Mouse (Mus musculus) liver, embryonic 15.5 days (tissue): Measurements from ENCODE around the gene Parp3. TPM values are rescaled to one million over a fixed set of nuclear protein-coding genes. Genes with fewer than 3 reads are reported as not detected.

Source experiments
- ATAC-seq: fragments of 200-750 bp; cut with Nextera tagmentation; 2 replicates; pipeline ENCODE4 v1.8.0; 2017; ENCODE audit warnings: moderate number of reproducible peaks, mild to moderate bottlenecking, moderate library complexity; ENCODE audit not compliant: insufficient read depth
- H3K27ac ChIP-seq: fragments of 300-500 bp; sonication (generic); replicated peaks from 2 replicates; pipeline ENCODE4 v1.5.1; 2015; ENCODE audit warnings: mild to moderate bottlenecking, inconsistent platforms
- H3K27me3 ChIP-seq: fragments of 300-500 bp; sonication (generic); 2 replicates; pipeline ENCODE4 v1.6.1; 2015; ENCODE audit warnings: mild to moderate bottlenecking, inconsistent platforms
- H3K36me3 ChIP-seq: fragments of 300-500 bp; sonication (generic); replicated peaks from 2 replicates; pipeline ENCODE4 v1.6.1; 2015; ENCODE audit warnings: moderate library complexity, mild to moderate bottlenecking, inconsistent platforms
- H3K4me1 ChIP-seq: fragments of 300-500 bp; sonication (generic); replicated peaks from 2 replicates; pipeline ENCODE4 v1.6.1; 2015; ENCODE audit warnings: inconsistent platforms
- H3K4me2 ChIP-seq: fragments of 300-500 bp; sonication (generic); 2 replicates; pipeline ENCODE4 v1.6.1; 2015; ENCODE audit warnings: moderate library complexity, mild to moderate bottlenecking, inconsistent platforms
- H3K4me3 ChIP-seq: fragments of 300-500 bp; sonication (generic); replicated peaks from 2 replicates; pipeline ENCODE4 v1.5.1; 2015; ENCODE audit warnings: mild to moderate bottlenecking, inconsistent platforms
- H3K9ac ChIP-seq: fragments of 300-500 bp; sonication (generic); 2 replicates; pipeline ENCODE4 v1.6.1; 2015; ENCODE audit warnings: moderate library complexity, mild to moderate bottlenecking, inconsistent platforms
- H3K9me3 ChIP-seq: fragments of 300-500 bp; sonication (generic); replicated peaks from 2 replicates; pipeline ENCODE4 v1.6.1; 2016; ENCODE audit warnings: inconsistent platforms
- WGBS: fragments of 180-500 bp; shearing (Covaris S2); methylation state at CpG from one replicate; pipeline ENCODE4 v1.1.7; 2015; ENCODE audit warnings: mixed read lengths; ENCODE audit not compliant: insufficient replicate concordance; 5-methylcytosine and 5-hydroxymethylcytosine counted together
- polyA plus RNA-seq: library from polyadenylated mRNA; unstranded; fragments of >200 nt; fragmentation: Nextera tagmentation; extraction: Ambion mirVana; gene quantifications from 2 replicates; pipeline ENCODE4 v1.2.1, GENCODE M21; 2015

Parp3 gene
- polyA plus RNA-seq, 1 experiment from 2014 or later = 1.4 TPM

GRCm38 (mm10) chr9:106448498-106449031, 28.2 kb downstream of the Parp3 start:
- Histone ChIP-seq H3K27me3 (peaks cover 30% of the 10 kb centered on the region), H3K9ac (peak overlapping the region; percentile 41), H3K36me3 (no peaks in the 10 kb centered on the region; the same call in 1 of the 2 replicates), H3K4me1 (peaks cover 69% of the 10 kb centered on the region), H3K4me2 (peak overlapping the region; percentile 79), H3K4me3 (peak overlapping the region; percentile 59), H3K9me3 (no peaks in the 10 kb centered on the region), H3K27ac (peak overlapping the region; percentile 73)
- WGBS = under 1% methylated on average over 23 of the region's 23 CpGs
- ATAC-seq = peak; percentile 33

- Histone ChIP-seq H3K27ac (peak overlapping the region; percentile 61), H3K9me3 (no peaks in the 10 kb centered on the region), H3K27me3 (peaks cover 23% of the 10 kb centered on the region), H3K36me3 (no peaks in the 10 kb centered on the region; the same call in 1 of the 2 replicates), H3K9ac (0 out of 2 replicates have a peak overlapping the region, but pooled peaks have one; percentile 51), H3K4me1 (peaks cover 63% of the 10 kb centered on the region), H3K4me2 (peak overlapping the region; percentile 79), H3K4me3 (peak overlapping the region; percentile 59)
- 31% methylated on average over 9 of the region's 9 CpGs for WGBS
- peak; percentile 8; the same call in 1 of the 2 replicates for ATAC-seq
Measured at GRCm38 (mm10) chr9:106447951-106448350, 28.8 kb downstream of the Parp3 start.

GRCm38 (mm10) chr9:106447348-106447747, 29.4 kb downstream of the Parp3 start, which contains the start of the genes Abhd14b and Abhd14a:
TSS of gene Abhd14b (plus strand) at chr9:106447459.
TSS of gene Abhd14a (minus strand) at chr9:106447678.
- Histone ChIP-seq H3K9me3 (no peaks in the 10 kb centered on the region), H3K4me3 (peak within 1 kb of the TSS; percentile 59), H3K9ac (peak within 1 kb of the TSS; percentile 51; the same call in 1 of the 2 replicates), H3K4me1 (peaks cover 57% of the 10 kb centered on the region), H3K4me2 (peak within 1 kb of the TSS; percentile 79), H3K27me3 (peaks cover 17% of the 10 kb centered on the region), H3K36me3 (no peaks in the 10 kb centered on the region; the same call in 1 of the 2 replicates), H3K27ac (peak within 1 kb of the TSS; percentile 73)
- ATAC-seq = peak; percentile 77
- under 1% methylated on average over 24 of the region's 24 CpGs for WGBS

- 56% methylated on average over 4 of the region's 4 CpGs for WGBS
- no peak overlapping the region for H3K4me2 ChIP-seq
- ATAC-seq = no peak
- peaks cover 42% of the 10 kb centered on the region for H3K4me1 ChIP-seq
- H3K9ac ChIP-seq = no peak overlapping the region
- no peaks in the 10 kb centered on the region for H3K9me3 ChIP-seq
- no peak overlapping the region for H3K4me3 ChIP-seq
- no peaks in the 10 kb centered on the region for H3K36me3 ChIP-seq
- H3K27ac ChIP-seq = no peak overlapping the region
- no peaks in the 10 kb centered on the region for H3K27me3 ChIP-seq
Measured at GRCm38 (mm10) chr9:106444836-106445235, 31.9 kb downstream of the Parp3 start.

GRCm38 (mm10) chr9:106442680-106443079, 34.1 kb downstream of the Parp3 start:
- no peak overlapping the region for H3K4me3 ChIP-seq
- 73% methylated on average over 5 of the region's 5 CpGs for WGBS
- H3K9ac ChIP-seq = no peak overlapping the region
- H3K36me3 ChIP-seq = no peaks in the 10 kb centered on the region
- H3K4me1 ChIP-seq = peaks cover 43% of the 10 kb centered on the region
- H3K4me2 ChIP-seq = no peak overlapping the region
- no peak for ATAC-seq
- no peaks in the 10 kb centered on the region for H3K27me3 ChIP-seq
- no peaks in the 10 kb centered on the region for H3K9me3 ChIP-seq
- no peak overlapping the region for H3K27ac ChIP-seq

- Histone ChIP-seq H3K4me1 (peaks cover 72% of the 10 kb centered on the region), H3K9ac (no peak overlapping the region), H3K36me3 (peaks cover 29% of the 10 kb centered on the region), H3K4me3 (no peak overlapping the region), H3K9me3 (no peaks in the 10 kb centered on the region), H3K27me3 (no peaks in the 10 kb centered on the region), H3K4me2 (peak overlapping the region; percentile 80; the same call in 1 of the 2 replicates), H3K27ac (no peak overlapping the region)
- no peak for ATAC-seq
- WGBS = 73% methylated on average over 9 of the region's 9 CpGs
Measured at GRCm38 (mm10) chr9:106436566-106436965, 40.2 kb downstream of the Parp3 start.

- Histone ChIP-seq H3K4me1 (peaks cover 89% of the 10 kb centered on the region), H3K27ac (peak overlapping the region; percentile 25; the same call in 1 of the 2 replicates), H3K4me2 (no peak overlapping the region; the same call in 1 of the 2 replicates), H3K9me3 (no peaks in the 10 kb centered on the region), H3K4me3 (no peak overlapping the region), H3K36me3 (peaks cover 42% of the 10 kb centered on the region), H3K27me3 (no peaks in the 10 kb centered on the region), H3K9ac (no peak overlapping the region)
- WGBS = 65% methylated on average over 7 of the region's 7 CpGs
- no peak for ATAC-seq
Measured at GRCm38 (mm10) chr9:106433389-106433788, 43.4 kb downstream of the Parp3 start.

- WGBS = 0% methylated on average over 4 of the region's 4 CpGs
- H3K4me1 ChIP-seq = peaks cover 58% of the 10 kb centered on the region
- peaks cover 42% of the 10 kb centered on the region for H3K36me3 ChIP-seq
- no peaks in the 10 kb centered on the region for H3K9me3 ChIP-seq
- no peaks in the 10 kb centered on the region for H3K27me3 ChIP-seq
- H3K9ac ChIP-seq = peak overlapping the region; percentile 86
- H3K27ac ChIP-seq = peak overlapping the region; percentile 84
- peak overlapping the region; percentile 85 for H3K4me3 ChIP-seq
- H3K4me2 ChIP-seq = peak overlapping the region; percentile 88
- ATAC-seq = no peak
Measured at GRCm38 (mm10) chr9:106430015-106430264, 46.8 kb downstream of the Parp3 start.

GRCm38 (mm10) chr9:106429221-106430014, 47.3 kb downstream of the Parp3 start, which contains the start of gene Rpl29:
TSS of gene Rpl29 (plus strand) at chr9:106429454.
- under 1% methylated on average over 55 of the region's 55 CpGs for WGBS
- peaks cover 41% of the 10 kb centered on the region for H3K36me3 ChIP-seq
- peak within 1 kb of the TSS; percentile 85 for H3K4me3 ChIP-seq
- H3K27me3 ChIP-seq = no peaks in the 10 kb centered on the region
- peaks cover 53% of the 10 kb centered on the region for H3K4me1 ChIP-seq
- H3K4me2 ChIP-seq = peak within 1 kb of the TSS; percentile 88
- peak within 1 kb of the TSS; percentile 84 for H3K27ac ChIP-seq
- ATAC-seq = peak; percentile 79
- peak within 1 kb of the TSS; percentile 86 for H3K9ac ChIP-seq
- no peaks in the 10 kb centered on the region for H3K9me3 ChIP-seq

GRCm38 (mm10) chr9:106428719-106429220, 48.0 kb downstream of the Parp3 start:
- peak overlapping the region; percentile 88 for H3K4me2 ChIP-seq
- no peaks in the 10 kb centered on the region for H3K27me3 ChIP-seq
- peak overlapping the region; percentile 78 for H3K27ac ChIP-seq
- ATAC-seq = peak; percentile 23; the same call in 1 of the 2 replicates
- peak overlapping the region; percentile 85 for H3K4me3 ChIP-seq
- H3K4me1 ChIP-seq = peaks cover 46% of the 10 kb centered on the region
- H3K9me3 ChIP-seq = no peaks in the 10 kb centered on the region
- H3K9ac ChIP-seq = peak overlapping the region; percentile 50
- 13% methylated on average over 11 of the region's 11 CpGs for WGBS
- peaks cover 35% of the 10 kb centered on the region for H3K36me3 ChIP-seq

GRCm38 (mm10) chr9:106421865-106422160, 54.9 kb downstream of the Parp3 start:
- Histone ChIP-seq H3K27ac (no peak overlapping the region), H3K4me3 (no peak overlapping the region), H3K4me1 (peaks cover 19% of the 10 kb centered on the region), H3K9ac (no peak overlapping the region), H3K4me2 (peak overlapping the region; percentile 35; the same call in 1 of the 2 replicates), H3K9me3 (no peaks in the 10 kb centered on the region), H3K27me3 (peaks cover 51% of the 10 kb centered on the region), H3K36me3 (no peaks in the 10 kb centered on the region)
- peak; percentile 48 for ATAC-seq
- WGBS = 1% methylated on average over 3 of the region's 3 CpGs
